Mouse (Mus musculus): ENCODE measurements around the gene Vmn2r90. TPM values are rescaled to one million over a fixed set of nuclear protein-coding genes. Genes with fewer than 3 reads are reported as not detected.
"Not testable (repeated sequence)": the region's sequence is repeated elsewhere in the genome, so short reads cannot be mapped to it uniquely, and the experiment has no call there.

Gene Vmn2r90
- polyA plus RNA-seq (2014; fragmentation: Nextera tagmentation; extraction: Ambion mirVana), result not detected in 2 replicates

DNA sequence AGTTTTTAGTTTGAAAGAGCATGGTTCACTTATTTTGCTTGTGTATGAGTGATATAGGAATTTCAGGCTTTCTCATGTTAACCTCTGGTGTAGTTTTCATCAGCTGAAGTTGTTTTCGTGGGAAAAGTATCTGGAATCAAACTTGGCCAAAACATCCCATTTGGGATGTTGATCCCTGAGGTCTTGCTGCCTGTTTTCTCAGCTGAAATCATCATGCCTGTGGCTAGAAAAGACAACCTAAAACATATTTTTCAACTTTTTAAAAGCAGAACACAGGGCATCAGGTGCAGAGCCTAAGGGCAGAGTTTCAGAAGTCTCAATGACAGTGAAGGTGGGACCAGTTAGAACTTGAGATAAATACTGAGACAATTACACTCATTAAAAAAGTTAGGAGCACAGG is at the start of gene Vmn2r90:
Gene Vmn2r90, plus strand, starts transcription at position 301 of the 400 bp plus-strand sequence.
- Histone ChIP-seq H3K4me1 (ENCODE audit: control insufficient read depth, insufficient read depth, low read length) (no peaks in the 10 kb centered on the region), H3K36me3 (ENCODE audit: control insufficient read depth, insufficient read depth, low read length) (no peaks in the 10 kb centered on the region), H3K27me3 (ENCODE audit: control insufficient read depth, insufficient read depth, low read length) (no peaks in the 10 kb centered on the region), H3K9ac (ENCODE audit: low read length) (no peak within 1 kb of the TSS), H3K4me2 (no peak within 1 kb of the TSS), H3K9me3 (ENCODE audit: control insufficient read depth, low read length) (no peaks in the 10 kb centered on the region), H3K27ac (ENCODE audit: low read depth, low read length) (no peak within 1 kb of the TSS), H3K4me3 (ENCODE audit: low read depth, low read length) (no peak within 1 kb of the TSS)
- DNase-seq (ENCODE audit: low spot score, missing footprints) (no peak), ATAC-seq (ENCODE audit: low FRiP score) (no peak)
- 74% methylated on average over 1 of the region's 1 CpGs for WGBS

DNA sequence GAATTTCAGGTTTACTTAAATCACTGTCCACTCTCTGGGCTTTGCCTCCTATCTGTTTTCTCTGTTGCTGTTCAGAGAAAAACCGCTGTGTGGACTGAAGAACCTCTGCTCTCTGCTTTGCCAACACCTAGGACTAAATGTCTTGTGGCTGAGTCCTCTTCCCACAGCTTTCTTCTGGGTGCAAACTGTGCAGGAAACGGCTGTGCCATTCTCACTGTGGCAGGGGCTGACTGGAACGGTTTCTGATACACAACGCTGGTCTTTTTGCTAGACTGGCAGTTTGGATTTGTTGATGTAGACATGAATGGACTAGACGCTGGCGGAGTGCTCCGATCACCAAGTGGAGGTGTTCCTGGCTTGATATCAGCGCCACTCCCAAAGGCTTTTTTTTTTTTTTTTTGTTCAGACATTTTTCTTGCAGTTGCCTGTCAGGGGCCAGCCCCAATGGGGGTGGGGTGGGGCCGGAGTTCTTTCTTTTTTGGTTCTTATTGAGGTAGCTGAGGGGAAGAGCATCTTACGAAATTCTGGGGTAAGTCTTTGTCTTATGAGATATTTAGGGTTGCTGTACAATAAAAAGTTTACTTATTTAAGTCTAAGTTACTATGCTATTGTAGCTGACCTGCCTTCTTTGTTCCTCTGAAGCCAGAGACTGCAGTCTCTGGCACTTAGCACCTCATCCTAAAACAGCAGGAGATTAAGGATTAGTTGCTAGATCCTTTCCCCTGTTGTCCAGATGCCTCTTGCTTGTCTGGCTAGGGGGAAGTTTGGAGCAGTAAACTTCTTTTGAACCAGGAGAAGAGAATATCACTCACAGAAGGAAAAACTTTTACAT is 48.3 kb upstream of the Vmn2r90 start:
- Histone ChIP-seq H3K27ac (ENCODE audit: low read depth, low read length) (no peak overlapping the region), H3K36me3 (ENCODE audit: control insufficient read depth, insufficient read depth, low read length) (no peaks in the 10 kb centered on the region), H3K4me1 (ENCODE audit: control insufficient read depth, insufficient read depth, low read length) (peaks cover 4% of the 10 kb centered on the region), H3K4me3 (ENCODE audit: low read depth, low read length) (no peak overlapping the region), H3K27me3 (ENCODE audit: control insufficient read depth, insufficient read depth, low read length) (no peaks in the 10 kb centered on the region), H3K4me2 (peak overlapping the region; percentile 26), H3K9ac (ENCODE audit: low read length) (peak overlapping the region; percentile 39; the same call in 1 of the 2 replicates), H3K9me3 (ENCODE audit: control insufficient read depth, low read length) (no peaks in the 10 kb centered on the region)
- DNase-seq (ENCODE audit: low spot score, missing footprints), result no peak
- peak; percentile 42; the same call in 1 of the 2 replicates for ATAC-seq (ENCODE audit: low FRiP score)
- 18% methylated on average over 10 of the region's 10 CpGs for WGBS

DNA sequence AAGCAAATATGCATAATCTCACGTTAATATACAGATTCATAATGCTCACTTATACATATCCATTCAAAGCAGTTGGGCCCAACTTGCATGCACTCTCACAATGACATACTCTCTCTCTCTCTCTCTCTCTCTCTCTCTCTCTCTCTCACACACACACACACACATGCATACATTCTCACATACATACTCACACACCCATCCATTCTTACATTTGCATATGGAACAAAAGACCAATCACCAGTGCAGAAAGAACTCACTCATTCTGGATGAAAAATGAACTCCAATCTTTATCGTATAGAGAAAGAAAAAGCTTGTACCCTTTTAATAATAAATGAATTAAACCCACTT is 47.7 kb upstream of the Vmn2r90 start:
- no peaks in the 10 kb centered on the region for H3K27me3 ChIP-seq (ENCODE audit: control insufficient read depth, insufficient read depth, low read length)
- 29% methylated on average over 2 of the region's 2 CpGs for WGBS
- peaks cover 4% of the 10 kb centered on the region for H3K4me1 ChIP-seq (ENCODE audit: control insufficient read depth, insufficient read depth, low read length)
- H3K4me3 ChIP-seq (ENCODE audit: low read depth, low read length), result no peak overlapping the region
- no peaks in the 10 kb centered on the region for H3K9me3 ChIP-seq (ENCODE audit: control insufficient read depth, low read length)
- no peak overlapping the region for H3K9ac ChIP-seq (ENCODE audit: low read length)
- no peak overlapping the region for H3K27ac ChIP-seq (ENCODE audit: low read depth, low read length)
- H3K4me2 ChIP-seq, result no peak overlapping the region
- ATAC-seq (ENCODE audit: low FRiP score) (no peak), DNase-seq (ENCODE audit: low spot score, missing footprints) (no peak)
- H3K36me3 ChIP-seq (ENCODE audit: control insufficient read depth, insufficient read depth, low read length), result no peaks in the 10 kb centered on the region

DNA sequence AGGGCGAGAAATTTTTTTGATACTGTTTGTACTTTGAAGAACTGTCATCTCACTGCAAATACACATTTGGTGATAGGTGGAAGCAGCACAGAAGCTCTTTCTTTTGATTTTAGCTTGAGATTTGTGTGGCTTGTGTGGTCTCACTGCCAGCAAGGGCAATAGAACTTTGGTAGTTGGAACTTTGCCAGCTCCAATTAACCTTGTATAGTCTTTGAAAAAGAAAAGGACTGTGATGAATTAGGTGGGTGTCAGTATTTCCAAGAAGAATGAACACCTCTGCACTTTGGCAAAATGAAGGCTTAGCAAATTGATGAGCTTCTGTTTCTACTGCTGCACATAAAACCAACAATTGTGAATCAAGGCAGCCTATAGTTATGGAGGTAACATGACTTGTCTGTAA is 24.8 kb upstream of the Vmn2r90 start:
- Histone ChIP-seq H3K4me3 (ENCODE audit: low read depth, low read length) (no peak overlapping the region), H3K4me1 (ENCODE audit: control insufficient read depth, insufficient read depth, low read length) (no peaks in the 10 kb centered on the region), H3K36me3 (ENCODE audit: control insufficient read depth, insufficient read depth, low read length) (no peaks in the 10 kb centered on the region), H3K27me3 (ENCODE audit: control insufficient read depth, insufficient read depth, low read length) (no peaks in the 10 kb centered on the region), H3K9me3 (ENCODE audit: control insufficient read depth, low read length) (no peaks in the 10 kb centered on the region), H3K9ac (ENCODE audit: low read length) (no peak overlapping the region), H3K27ac (ENCODE audit: low read depth, low read length) (no peak overlapping the region), H3K4me2 (no peak overlapping the region)
- ATAC-seq (ENCODE audit: low FRiP score), result no peak
- DNase-seq (ENCODE audit: low spot score, missing footprints), result no peak
- 90% methylated on average over 1 of the region's 1 CpGs for WGBS

DNA sequence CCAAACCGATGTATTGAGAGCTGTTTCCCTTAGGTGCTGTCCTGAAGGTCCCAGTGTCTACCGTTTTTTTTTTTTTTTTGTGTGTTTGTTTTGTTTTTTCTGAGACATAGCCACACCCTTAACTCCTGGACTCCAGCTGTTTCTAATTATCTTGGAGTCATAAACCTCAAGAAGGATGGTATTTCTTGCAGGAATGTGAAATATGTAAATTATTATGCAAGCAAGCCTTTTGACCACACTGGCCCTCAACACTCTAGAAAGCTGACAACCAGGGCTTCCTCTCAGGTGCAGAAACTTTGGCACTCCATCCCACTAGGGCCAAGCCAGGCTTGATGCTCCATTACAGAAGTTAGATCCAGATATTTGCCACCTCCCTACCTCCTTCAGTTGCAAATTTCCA is 12.9 kb upstream of the Vmn2r90 start:
- Histone ChIP-seq H3K9ac (ENCODE audit: low read length) (no peak overlapping the region), H3K9me3 (ENCODE audit: control insufficient read depth, low read length) (no peaks in the 10 kb centered on the region), H3K4me3 (ENCODE audit: low read depth, low read length) (no peak overlapping the region), H3K36me3 (ENCODE audit: control insufficient read depth, insufficient read depth, low read length) (no peaks in the 10 kb centered on the region), H3K4me2 (no peak overlapping the region), H3K4me1 (ENCODE audit: control insufficient read depth, insufficient read depth, low read length) (no peaks in the 10 kb centered on the region), H3K27me3 (ENCODE audit: control insufficient read depth, insufficient read depth, low read length) (no peaks in the 10 kb centered on the region), H3K27ac (ENCODE audit: low read depth, low read length) (no peak overlapping the region)
- DNase-seq (ENCODE audit: low spot score, missing footprints) (no peak), ATAC-seq (ENCODE audit: low FRiP score) (no peak)
- WGBS, result 73% methylated on average over 2 of the region's 2 CpGs

DNA sequence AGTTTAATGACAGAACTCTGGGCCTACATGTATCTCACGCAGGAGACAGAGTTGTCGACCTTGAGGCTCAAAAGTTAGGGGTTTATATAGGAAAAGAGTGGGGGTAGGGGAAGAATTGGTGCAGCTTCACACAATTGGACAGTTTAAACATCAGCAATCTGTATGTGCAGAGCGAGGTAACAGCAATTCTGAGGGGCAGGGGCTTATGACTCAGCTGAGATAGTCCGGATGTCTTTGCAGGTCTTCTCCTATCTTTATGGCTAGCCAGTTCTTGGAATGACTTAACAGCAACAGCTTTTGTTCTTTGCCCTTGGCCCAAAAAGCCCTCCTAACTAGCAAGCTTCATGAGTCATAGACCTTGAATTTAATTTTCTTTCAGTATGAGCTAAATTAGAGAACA is 28.8 kb downstream of the Vmn2r90 start:
- WGBS, result 83% methylated on average over 4 of the region's 4 CpGs

GRCm38 (mm10) chr17:17738635-17739034 is 35.1 kb downstream of the Vmn2r90 start:
- WGBS, result 91% methylated on average over 1 of the region's 1 CpGs
- no peak for ATAC-seq (ENCODE audit: low FRiP score)

More for the DNA sequence above, 28.8 kb downstream of the Vmn2r90 start:
- not testable (repeated sequence) for ATAC-seq (ENCODE audit: low FRiP score); H3K36me3 ChIP-seq (ENCODE audit: control insufficient read depth, insufficient read depth, low read length); DNase-seq (ENCODE audit: low spot score, missing footprints); H3K27me3 ChIP-seq (ENCODE audit: control insufficient read depth, insufficient read depth, low read length); H3K4me2 ChIP-seq; H3K4me3 ChIP-seq (ENCODE audit: low read depth, low read length); H3K9ac ChIP-seq (ENCODE audit: low read length); H3K9me3 ChIP-seq (ENCODE audit: control insufficient read depth, low read length); H3K27ac ChIP-seq (ENCODE audit: low read depth, low read length); H3K4me1 ChIP-seq (ENCODE audit: control insufficient read depth, insufficient read depth, low read length)

DNA sequence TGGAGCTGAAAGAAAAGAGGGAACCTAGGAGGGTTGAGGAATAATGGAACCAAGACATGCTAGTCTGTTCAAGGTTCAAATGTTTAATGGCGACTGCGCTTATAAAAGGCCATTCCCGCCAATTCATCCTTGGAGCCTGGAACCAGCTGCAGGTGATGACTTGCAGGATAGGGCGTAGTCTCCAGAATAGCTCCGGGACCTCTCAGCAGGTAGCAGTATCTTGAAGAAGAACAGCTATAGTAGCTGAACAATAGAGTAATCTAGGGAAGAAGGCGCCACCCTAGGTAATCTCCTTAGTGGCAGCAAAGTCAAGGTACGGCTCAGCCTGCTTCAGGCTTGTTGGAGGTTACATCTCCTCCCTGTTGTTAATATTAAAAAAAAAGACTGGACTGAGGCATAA is 35.8 kb downstream of the Vmn2r90 start:
- not testable (repeated sequence) for ATAC-seq (ENCODE audit: low FRiP score); H3K9me3 ChIP-seq (ENCODE audit: control insufficient read depth, low read length); DNase-seq (ENCODE audit: low spot score, missing footprints); H3K9ac ChIP-seq (ENCODE audit: low read length); H3K27me3 ChIP-seq (ENCODE audit: control insufficient read depth, insufficient read depth, low read length); H3K4me1 ChIP-seq (ENCODE audit: control insufficient read depth, insufficient read depth, low read length); H3K27ac ChIP-seq (ENCODE audit: low read depth, low read length); H3K36me3 ChIP-seq (ENCODE audit: control insufficient read depth, insufficient read depth, low read length); H3K4me2 ChIP-seq; H3K4me3 ChIP-seq (ENCODE audit: low read depth, low read length)
- 91% methylated on average over 7 of the region's 7 CpGs for WGBS

More at GRCm38 (mm10) chr17:17738635-17739034, 35.1 kb downstream of the Vmn2r90 start:
- Histone ChIP-seq H3K27ac (ENCODE audit: low read depth, low read length) (no peak overlapping the region), H3K4me3 (ENCODE audit: low read depth, low read length) (no peak overlapping the region), H3K9me3 (ENCODE audit: control insufficient read depth, low read length) (no peaks in the 10 kb centered on the region; the same call in 1 of the 2 replicates), H3K4me2 (no peak overlapping the region), H3K36me3 (ENCODE audit: control insufficient read depth, insufficient read depth, low read length) (no peaks in the 10 kb centered on the region), H3K4me1 (ENCODE audit: control insufficient read depth, insufficient read depth, low read length) (no peaks in the 10 kb centered on the region), H3K27me3 (ENCODE audit: control insufficient read depth, insufficient read depth, low read length) (no peaks in the 10 kb centered on the region), H3K9ac (ENCODE audit: low read length) (no peak overlapping the region)
- no peak for DNase-seq (ENCODE audit: low spot score, missing footprints)

DNA sequence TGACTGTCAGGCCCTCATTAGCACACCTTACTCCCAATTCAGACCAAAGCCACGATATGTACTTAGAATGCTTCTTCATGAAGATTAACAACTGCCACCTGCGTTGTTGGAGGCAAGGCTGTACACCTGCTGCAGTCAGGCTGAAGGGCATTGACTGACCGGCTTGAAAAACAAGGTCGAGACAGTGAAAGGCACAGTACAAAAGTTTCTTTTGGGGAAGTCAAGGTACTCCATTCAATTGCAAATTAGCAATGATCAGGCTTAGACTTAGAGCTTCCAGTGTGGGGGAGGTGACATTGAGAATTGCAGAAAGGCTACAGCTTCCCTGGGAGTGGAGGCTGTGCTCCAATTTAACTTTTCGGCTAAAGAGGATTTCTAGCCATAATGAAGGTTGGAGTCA is 36.4 kb downstream of the Vmn2r90 start:
- not testable (repeated sequence) for H3K9me3 ChIP-seq (ENCODE audit: control insufficient read depth, low read length); H3K27me3 ChIP-seq (ENCODE audit: control insufficient read depth, insufficient read depth, low read length); H3K36me3 ChIP-seq (ENCODE audit: control insufficient read depth, insufficient read depth, low read length); H3K9ac ChIP-seq (ENCODE audit: low read length); ATAC-seq (ENCODE audit: low FRiP score); H3K4me1 ChIP-seq (ENCODE audit: control insufficient read depth, insufficient read depth, low read length); H3K4me2 ChIP-seq; H3K27ac ChIP-seq (ENCODE audit: low read depth, low read length); H3K4me3 ChIP-seq (ENCODE audit: low read depth, low read length); DNase-seq (ENCODE audit: low spot score, missing footprints)
- 81% methylated on average over 5 of the region's 5 CpGs for WGBS
